Mouse (Mus musculus) CD4-positive helper T cell, adult 2 months (primary cell): ENCODE results near the gene Tsc2.
"Not testable (repeated sequence)": the region's sequence is repeated elsewhere in the genome, so short reads cannot be mapped to it uniquely, and the experiment has no call there.

ENCODE experiments used
- DNase-seq: peaks from one replicate; pipeline ENCODE4 v3.0.0-alpha.2; 2012; ENCODE audit warnings: low read depth, missing footprints, low spot score

Gene Tsc2

GRCm38 (mm10) chr17:24632167-24632812 is at the start of gene Tsc2, which contains the start of gene Nthl1:
TSS of gene Tsc2 (minus strand) at chr17:24632630.
TSS of gene Nthl1 (plus strand) at chr17:24632680.
- peak; percentile 85 for DNase-seq

DNA sequence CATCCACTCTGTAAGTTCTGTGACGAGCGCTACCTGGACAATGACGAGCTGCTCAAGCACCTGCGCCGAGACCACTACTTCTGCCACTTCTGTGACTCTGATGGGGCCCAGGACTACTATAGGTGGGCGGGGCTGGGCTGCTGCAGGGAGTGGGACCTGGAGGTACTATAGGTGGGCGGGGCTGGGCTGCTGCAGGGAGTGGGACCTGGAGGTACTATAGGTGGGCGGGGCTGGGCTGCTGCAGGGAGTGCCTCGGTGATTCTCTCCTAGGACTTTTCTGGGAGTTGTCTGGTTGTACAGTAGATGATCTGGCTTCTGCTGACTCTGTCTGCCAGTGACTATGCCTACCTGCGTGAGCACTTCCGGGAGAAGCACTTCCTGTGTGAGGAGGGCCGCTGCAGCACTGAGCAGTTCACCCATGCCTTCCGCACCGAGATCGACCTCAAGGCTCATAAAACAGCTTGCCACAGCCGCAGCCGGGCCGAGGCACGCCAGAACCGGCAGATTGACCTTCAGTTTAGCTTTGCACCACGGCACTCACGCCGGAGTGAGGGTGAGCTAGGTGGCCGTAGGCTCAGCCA is 45.2 kb upstream of the Tsc2 start:
- no peak for DNase-seq

GRCm38 (mm10) chr17:24676877-24677276 is 44.4 kb upstream of the Tsc2 start:
- DNase-seq, result no peak

GRCm38 (mm10) chr17:24676187-24676586 is 43.8 kb upstream of the Tsc2 start:
- peak; percentile 79 for DNase-seq

DNA sequence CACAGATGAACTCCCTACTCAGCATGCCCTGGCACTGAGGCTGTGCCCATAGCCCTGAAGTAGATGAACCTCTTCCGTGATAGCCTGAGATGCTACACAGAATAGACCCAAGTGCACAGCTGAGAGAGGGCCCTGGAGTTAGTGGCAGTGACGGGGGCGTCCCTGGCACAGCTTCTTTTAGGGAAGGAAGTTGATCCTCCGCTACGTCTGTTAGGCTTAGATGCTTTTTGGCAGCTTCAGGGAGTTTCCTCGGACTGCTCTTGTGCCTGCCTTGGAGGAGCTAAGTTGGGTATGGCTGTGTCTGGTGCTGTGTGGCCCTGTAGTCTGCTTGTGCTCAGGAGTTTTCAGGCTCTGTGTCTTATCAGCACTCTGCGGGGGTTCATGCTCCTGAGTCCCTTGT is 41.8 kb upstream of the Tsc2 start:
- no peak for DNase-seq

GRCm38 (mm10) chr17:24672141-24672540 is 39.7 kb upstream of the Tsc2 start:
- DNase-seq, result no peak

DNA sequence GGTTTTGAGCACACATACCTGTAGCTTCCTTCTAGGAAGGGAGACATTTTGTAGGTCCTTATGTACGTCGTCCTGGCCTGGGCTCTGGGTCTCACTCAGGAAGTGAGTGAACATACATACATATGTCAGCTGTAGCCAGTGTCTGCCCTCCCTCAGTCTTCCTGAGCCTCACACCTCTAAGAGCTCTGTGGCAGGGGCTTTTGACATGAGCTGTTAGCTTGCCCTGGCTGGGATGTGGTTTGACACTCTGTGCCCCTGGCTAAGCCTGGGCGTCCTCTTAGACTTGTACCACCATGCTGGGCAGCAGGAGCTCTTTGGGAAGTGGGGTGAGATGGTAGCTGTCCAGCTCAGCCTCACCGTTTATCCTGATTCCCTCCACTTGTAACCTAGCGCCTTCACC is 38.9 kb upstream of the Tsc2 start:
- DNase-seq, result no peak

GRCm38 (mm10) chr17:24670246-24670844 is 37.9 kb upstream of the Tsc2 start:
- no peak for DNase-seq

- peak; percentile 96 for DNase-seq
Measured at GRCm38 (mm10) chr17:24669545-24670245, 37.3 kb upstream of the Tsc2 start, which contains the start of gene Zfp598. TSS of gene Zfp598 (plus strand) at chr17:24669687.

- not testable (repeated sequence) for DNase-seq
Measured at GRCm38 (mm10) chr17:24669214-24669544, 36.7 kb upstream of the Tsc2 start.

GRCm38 (mm10) chr17:24667416-24667815 is 35.0 kb upstream of the Tsc2 start:
- peak; percentile 78 for DNase-seq

DNA sequence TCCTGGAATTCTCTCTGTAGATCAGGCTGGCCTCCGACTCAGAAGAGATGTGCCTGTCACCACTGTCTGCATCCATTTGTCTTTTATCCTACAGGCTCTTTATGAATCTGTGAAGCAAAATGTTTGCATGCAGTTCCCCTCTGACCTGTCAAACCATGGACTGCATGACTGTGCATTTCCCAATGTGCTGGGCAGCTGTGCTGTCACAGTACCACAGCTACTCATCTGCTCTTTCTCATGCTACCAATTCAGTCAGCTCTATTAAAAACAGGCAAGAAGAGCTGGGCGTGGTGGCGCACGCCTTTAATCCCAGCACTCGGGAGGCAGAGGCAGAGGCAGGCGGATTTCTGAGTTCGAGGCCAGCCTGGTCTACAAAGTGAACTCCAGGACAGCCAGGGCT is 34.6 kb upstream of the Tsc2 start:
- DNase-seq, result not testable (repeated sequence)

GRCm38 (mm10) chr17:24658017-24658758 is 25.8 kb upstream of the Tsc2 start, which contains the start of gene Npw:
TSS of gene Npw (minus strand) at chr17:24658457.
- peak; percentile 24 for DNase-seq

- DNase-seq, result no peak
Measured at GRCm38 (mm10) chr17:24654969-24655368, 22.5 kb upstream of the Tsc2 start.

- peak; percentile 76 for DNase-seq
Measured at GRCm38 (mm10) chr17:24653967-24654710, 21.7 kb upstream of the Tsc2 start.

- DNase-seq, result no peak
Measured at GRCm38 (mm10) chr17:24651835-24652234, 19.4 kb upstream of the Tsc2 start.

DNA sequence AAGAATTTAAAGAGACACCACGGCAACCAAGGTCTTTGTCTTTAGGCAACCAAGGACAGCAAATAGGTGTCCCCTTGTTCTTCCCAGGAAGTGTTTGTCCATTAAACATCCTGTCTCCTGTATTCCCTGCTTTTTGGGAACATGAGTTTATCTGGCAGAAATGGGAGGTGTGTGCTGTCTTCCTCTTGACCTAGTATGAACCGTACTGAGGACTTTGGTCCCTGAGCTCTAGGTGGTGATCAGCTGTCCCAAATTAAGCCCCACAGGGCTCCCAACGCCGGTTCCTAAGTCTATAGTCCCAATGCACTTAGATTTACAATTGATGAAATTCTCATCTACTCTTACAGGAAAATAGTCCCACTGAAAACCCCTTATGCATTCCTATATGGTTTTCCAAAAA is 18.3 kb upstream of the Tsc2 start:
- DNase-seq, result no peak

DNA sequence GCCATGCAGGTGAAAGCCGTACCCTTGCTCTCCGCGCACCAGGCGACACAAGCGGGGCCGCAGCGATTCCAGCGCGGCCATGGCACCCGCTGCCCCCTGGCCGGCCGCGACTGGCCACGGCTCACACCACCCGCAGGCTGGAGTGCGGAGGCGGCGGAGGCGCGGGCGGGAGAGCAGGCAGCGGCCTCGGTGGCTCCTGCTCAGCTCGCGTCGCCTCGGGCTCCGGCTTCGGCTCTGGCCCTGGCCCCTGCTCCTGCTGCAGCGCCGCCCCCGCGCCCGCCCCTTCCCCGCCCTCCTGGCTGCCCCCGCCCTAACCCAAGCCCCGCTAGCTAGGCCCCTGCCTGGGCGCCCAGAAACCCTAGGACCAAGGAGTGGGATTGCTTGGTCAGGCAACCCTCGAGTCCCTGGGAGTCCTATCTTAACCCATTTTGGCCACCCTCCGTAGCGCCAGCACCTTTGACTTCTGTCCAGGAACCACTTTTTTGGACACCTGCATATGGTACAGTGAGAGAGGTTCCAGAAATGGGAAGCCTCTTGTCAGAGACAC is 17.7 kb upstream of the Tsc2 start, which contains the start of gene Slc9a3r2:
Gene Slc9a3r2, minus strand, starts transcription at position 258 of the 547 bp plus-strand sequence.
- DNase-seq, result no peak

DNA sequence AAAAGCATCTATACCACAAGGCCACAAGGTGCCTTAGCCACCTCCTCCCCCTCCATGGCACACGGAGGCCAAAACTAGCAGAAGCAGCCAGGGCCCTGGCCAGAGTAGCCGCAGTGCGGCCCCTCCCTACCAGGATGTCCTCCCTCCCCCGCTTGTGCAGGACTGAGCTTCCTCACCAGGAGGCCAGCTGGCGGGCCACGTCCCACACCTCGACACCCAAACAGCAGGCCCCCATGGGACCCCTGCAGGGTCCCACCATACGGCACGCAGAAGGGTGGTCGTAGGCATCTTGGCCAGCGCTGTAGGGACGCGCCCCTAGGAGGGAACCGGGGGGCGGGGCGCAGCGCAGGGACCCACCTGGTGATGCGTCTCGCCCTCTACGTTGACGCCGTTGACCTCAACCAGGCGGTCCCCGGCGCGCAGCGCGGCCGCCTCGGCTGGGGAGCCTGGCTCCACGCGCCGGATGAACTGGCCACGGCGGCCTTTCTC is 17.2 kb upstream of the Tsc2 start:
- no peak for DNase-seq

DNA sequence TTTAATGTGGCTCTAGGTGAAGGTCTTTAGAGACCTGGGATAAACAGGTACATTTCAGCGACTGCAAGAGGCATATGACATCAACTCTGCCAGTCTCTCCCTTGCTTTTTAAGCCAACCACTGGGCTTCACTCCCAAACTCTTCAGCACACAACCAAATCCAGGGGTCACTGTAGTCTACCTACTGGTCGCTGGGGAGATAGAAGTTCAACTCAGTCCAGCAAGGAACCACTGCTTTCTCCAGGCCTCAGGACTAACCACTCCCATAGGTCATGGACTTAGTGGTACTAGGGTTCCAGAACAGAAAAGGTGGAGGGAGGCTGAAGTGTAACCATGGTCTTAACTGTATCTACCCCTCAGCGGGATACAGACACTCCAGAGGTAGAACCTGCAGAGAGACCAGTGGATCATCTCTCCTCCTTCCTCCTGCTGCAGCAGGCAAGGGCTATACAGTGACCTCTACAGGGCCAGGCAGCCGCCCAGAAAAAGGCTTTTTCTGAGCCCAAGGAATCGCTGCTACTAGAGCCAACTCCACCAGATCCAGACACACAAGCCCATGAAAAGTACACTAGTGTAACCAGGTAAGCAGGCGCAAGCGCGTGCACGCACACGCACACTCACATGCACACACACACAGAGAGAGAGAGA is 16.4 kb upstream of the Tsc2 start:
- no peak for DNase-seq
